Mouse (Mus musculus): Measurements from ENCODE around the gene Nr4a1. TPM values are rescaled to one million over a fixed set of nuclear protein-coding genes. Genes with fewer than 3 reads are reported as not detected.
A peak's percentile ranks its signal among the peaks of the same experiment; 100 is the strongest.

Gene Nr4a1
- polyA plus RNA-seq, 1 experiment from 2014 or later, result 5.9 TPM

- Histone ChIP-seq H3K27me3 (replicated peaks; ENCODE audit: control insufficient read depth, insufficient read depth, low read length) (no peaks in the 10 kb centered on the region), H3K9ac (ENCODE audit: low read depth, low read length) (no peak overlapping the region), H3K36me3 (ENCODE audit: control insufficient read depth, insufficient read depth) (no peaks in the 10 kb centered on the region), H3K4me1 (replicated peaks; ENCODE audit: control insufficient read depth, insufficient read depth, low read length) (no peaks in the 10 kb centered on the region), H3K27ac (ENCODE audit: low read depth, low read length) (no peak overlapping the region), H3K9me3 (ENCODE audit: control insufficient read depth) (no peaks in the 10 kb centered on the region), H3K4me2 (replicated peaks; ENCODE audit: low read depth) (no peak overlapping the region), H3K4me3 (ENCODE audit: low read depth, low read length) (no peak overlapping the region)
- 65% methylated on average over 13 of the region's 13 CpGs for WGBS
- no peak for TF ChIP-seq CTCF (IDR thresholded peaks at IDR 0.05; ENCODE audit: low read depth)
- ATAC-seq, result no peak
Measured at GRCm38 (mm10) chr15:101308440-101309348, 54.6 kb downstream of the Nr4a1 start.

GRCm38 (mm10) chr15:101309493-101309892 lies 55.4 kb downstream of the Nr4a1 start:
- ATAC-seq, result no peak
- Histone ChIP-seq H3K27ac (ENCODE audit: low read depth, low read length) (no peak overlapping the region), H3K4me1 (replicated peaks; ENCODE audit: control insufficient read depth, insufficient read depth, low read length) (no peaks in the 10 kb centered on the region), H3K36me3 (ENCODE audit: control insufficient read depth, insufficient read depth) (no peaks in the 10 kb centered on the region), H3K27me3 (replicated peaks; ENCODE audit: control insufficient read depth, insufficient read depth, low read length) (no peaks in the 10 kb centered on the region), H3K9me3 (ENCODE audit: control insufficient read depth) (no peaks in the 10 kb centered on the region), H3K4me3 (ENCODE audit: low read depth, low read length) (no peak overlapping the region), H3K9ac (ENCODE audit: low read depth, low read length) (no peak overlapping the region), H3K4me2 (replicated peaks; ENCODE audit: low read depth) (no peak overlapping the region)
- 33% methylated on average over 5 of the region's 5 CpGs for WGBS
- no peak for TF ChIP-seq CTCF (IDR thresholded peaks at IDR 0.05; ENCODE audit: low read depth)

- Histone ChIP-seq H3K9me3 (ENCODE audit: control insufficient read depth) (no peaks in the 10 kb centered on the region), H3K4me1 (replicated peaks; ENCODE audit: control insufficient read depth, insufficient read depth, low read length) (no peaks in the 10 kb centered on the region), H3K4me2 (replicated peaks; ENCODE audit: low read depth) (no peak overlapping the region), H3K4me3 (ENCODE audit: low read depth, low read length) (no peak overlapping the region), H3K27me3 (replicated peaks; ENCODE audit: control insufficient read depth, insufficient read depth, low read length) (no peaks in the 10 kb centered on the region), H3K36me3 (ENCODE audit: control insufficient read depth, insufficient read depth) (no peaks in the 10 kb centered on the region), H3K27ac (ENCODE audit: low read depth, low read length) (no peak overlapping the region), H3K9ac (ENCODE audit: low read depth, low read length) (no peak overlapping the region)
- no peak for ATAC-seq
- 44% methylated on average over 14 of the region's 15 CpGs for WGBS
- no peak for TF ChIP-seq CTCF (IDR thresholded peaks at IDR 0.05; ENCODE audit: low read depth)
Measured at GRCm38 (mm10) chr15:101311087-101311770, 57.2 kb downstream of the Nr4a1 start.

- Histone ChIP-seq H3K4me2 (replicated peaks; ENCODE audit: low read depth) (no peak overlapping the region), H3K9me3 (ENCODE audit: control insufficient read depth) (no peaks in the 10 kb centered on the region), H3K36me3 (ENCODE audit: control insufficient read depth, insufficient read depth) (no peaks in the 10 kb centered on the region), H3K4me1 (replicated peaks; ENCODE audit: control insufficient read depth, insufficient read depth, low read length) (no peaks in the 10 kb centered on the region), H3K4me3 (ENCODE audit: low read depth, low read length) (no peak overlapping the region), H3K27me3 (replicated peaks; ENCODE audit: control insufficient read depth, insufficient read depth, low read length) (no peaks in the 10 kb centered on the region), H3K27ac (ENCODE audit: low read depth, low read length) (no peak overlapping the region), H3K9ac (ENCODE audit: low read depth, low read length) (no peak overlapping the region)
- WGBS, result 73% methylated on average over 6 of the region's 6 CpGs
- no peak for ATAC-seq
- no peak for TF ChIP-seq CTCF (IDR thresholded peaks at IDR 0.05; ENCODE audit: low read depth)
Measured at GRCm38 (mm10) chr15:101312006-101312405, 57.9 kb downstream of the Nr4a1 start.

- ATAC-seq, result no peak
- no peak overlapping the region for H3K27ac ChIP-seq (ENCODE audit: low read depth, low read length)
- H3K27me3 ChIP-seq (replicated peaks; ENCODE audit: control insufficient read depth, insufficient read depth, low read length), result no peaks in the 10 kb centered on the region
- no peak overlapping the region for H3K9ac ChIP-seq (ENCODE audit: low read depth, low read length)
- H3K9me3 ChIP-seq (ENCODE audit: control insufficient read depth), result no peaks in the 10 kb centered on the region
- H3K4me1 ChIP-seq (replicated peaks; ENCODE audit: control insufficient read depth, insufficient read depth, low read length), result no peaks in the 10 kb centered on the region
- no peak overlapping the region for H3K4me2 ChIP-seq (replicated peaks; ENCODE audit: low read depth)
- WGBS, result 86% methylated on average over 4 of the region's 4 CpGs
- no peak for TF ChIP-seq CTCF (IDR thresholded peaks at IDR 0.05; ENCODE audit: low read depth)
- H3K36me3 ChIP-seq (ENCODE audit: control insufficient read depth, insufficient read depth), result no peaks in the 10 kb centered on the region
- no peak overlapping the region for H3K4me3 ChIP-seq (ENCODE audit: low read depth, low read length)
Measured at GRCm38 (mm10) chr15:101315378-101315777, 61.3 kb downstream of the Nr4a1 start.

GRCm38 (mm10) chr15:101315832-101316231 lies 61.8 kb downstream of the Nr4a1 start:
- H3K27ac ChIP-seq (ENCODE audit: low read depth, low read length), result no peak overlapping the region
- no peak overlapping the region for H3K9ac ChIP-seq (ENCODE audit: low read depth, low read length)
- 2% methylated on average over 11 of the region's 11 CpGs for WGBS

More at GRCm38 (mm10) chr15:101315832-101316231, 61.8 kb downstream of the Nr4a1 start:
- TF ChIP-seq CTCF (IDR thresholded peaks at IDR 0.05; ENCODE audit: low read depth), result peak; percentile 96
- Histone ChIP-seq H3K9me3 (ENCODE audit: control insufficient read depth) (no peaks in the 10 kb centered on the region), H3K4me2 (replicated peaks; ENCODE audit: low read depth) (peak overlapping the region; percentile 63), H3K4me1 (replicated peaks; ENCODE audit: control insufficient read depth, insufficient read depth, low read length) (no peaks in the 10 kb centered on the region), H3K36me3 (ENCODE audit: control insufficient read depth, insufficient read depth) (no peaks in the 10 kb centered on the region), H3K4me3 (ENCODE audit: low read depth, low read length) (peak overlapping the region; percentile 25; the same call in 1 of the 2 replicates), H3K27me3 (replicated peaks; ENCODE audit: control insufficient read depth, insufficient read depth, low read length) (no peaks in the 10 kb centered on the region)
- ATAC-seq, result peak; percentile 60; the same call in 1 of the 2 replicates
